Comparison of ENCODE assay signal across 8 mouse cellular contexts in the genomic region with DNA sequence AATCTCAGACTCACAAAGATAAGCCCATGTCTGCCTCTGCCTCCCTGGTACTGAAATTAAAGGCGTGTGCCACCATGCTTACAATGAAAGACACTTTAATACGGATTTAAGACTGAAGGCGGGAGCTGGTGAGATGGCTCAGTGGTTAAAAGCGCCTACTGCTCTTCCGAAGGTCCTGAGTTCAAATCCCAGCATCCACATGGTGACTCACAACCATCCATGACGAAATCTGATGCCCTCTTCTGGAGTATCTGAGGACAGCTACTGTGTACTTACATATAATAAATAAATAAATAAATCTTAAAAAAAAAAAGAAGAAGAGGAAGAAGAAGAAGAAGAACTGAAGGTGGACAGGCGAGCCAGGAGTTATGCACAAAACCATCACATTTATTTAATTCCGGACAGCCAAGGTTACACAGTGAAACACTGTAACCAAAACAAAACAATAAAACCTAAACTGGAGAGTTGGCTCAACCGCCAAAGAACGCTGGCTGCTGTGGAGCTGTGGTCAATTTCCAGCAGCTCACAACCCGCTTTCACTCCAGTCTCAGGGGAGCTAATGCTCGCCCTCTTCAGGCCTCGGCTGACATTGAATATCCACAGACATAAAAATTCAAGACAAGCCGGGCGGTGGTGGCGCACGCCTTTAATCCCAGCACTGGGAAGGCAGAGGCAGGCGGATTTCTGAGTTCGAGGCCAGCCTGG. TPM values are rescaled to one million over a fixed set of nuclear protein-coding genes. Genes with fewer than 3 reads are reported as not detected.
DNase-seq lines count a peak whose midpoint lies in the region; ATAC-seq lines count a peak whose summit lies in the region.

No protein-coding gene starts in this region.

- H3K4me2 ChIP-seq in embryonic facial prominence, embryonic 12.5 days (replicated peaks), result peak overlapping the region; percentile 76
- peak overlapping the region; percentile 56 for H3K4me2 ChIP-seq in kidney, embryonic 14.5 days (replicated peaks; ENCODE audit: low read depth, low read length)

- peaks cover 10% of the 10 kb centered on the region; the same call in 1 of the 2 replicates for H3K4me1 ChIP-seq in embryonic facial prominence, embryonic 12.5 days
- H3K4me1 ChIP-seq in heart, embryonic 10.5 days, result peaks cover 25% of the 10 kb centered on the region
- peaks cover 12% of the 10 kb centered on the region for H3K4me1 ChIP-seq in kidney, embryonic 14.5 days (ENCODE audit: control insufficient read depth, insufficient read depth, low read length)

- ATAC-seq in embryonic facial prominence, embryonic 12.5 days (ENCODE audit: insufficient number of reproducible peaks, insufficient read depth, low FRiP score, low TSS enrichment), result no peak
- ATAC-seq in kidney, embryonic 14.5 days (ENCODE audit: low FRiP score, low TSS enrichment), result no peak
- no peak for ATAC-seq in inflammation-experienced regulatory T-cells, adult 6 months

- no peaks in the 10 kb centered on the region for H3K27me3 ChIP-seq in embryonic facial prominence, embryonic 12.5 days
- H3K27me3 ChIP-seq in heart, embryonic 10.5 days (ENCODE audit: insufficient read depth, poor library complexity, severe bottlenecking), result no peaks in the 10 kb centered on the region
- H3K27me3 ChIP-seq in kidney, embryonic 14.5 days (ENCODE audit: control insufficient read depth, insufficient read depth, low read length), result no peaks in the 10 kb centered on the region

- no peaks in the 10 kb centered on the region for H3K9me3 ChIP-seq in embryonic facial prominence, embryonic 12.5 days
- H3K9me3 ChIP-seq in heart, embryonic 10.5 days, result no peaks in the 10 kb centered on the region
- no peaks in the 10 kb centered on the region for H3K9me3 ChIP-seq in kidney, embryonic 14.5 days (ENCODE audit: control insufficient read depth, low read length)

- 78% methylated on average over 19 of the region's 19 CpGs for WGBS in embryonic facial prominence, embryonic 12.5 days
- 76% methylated on average over 19 of the region's 19 CpGs for WGBS in heart, embryonic 10.5 days
- WGBS in kidney, embryonic 14.5 days, result 76% methylated on average over 19 of the region's 19 CpGs

- peak overlapping the region; percentile 87 for H3K27ac ChIP-seq in embryonic facial prominence, embryonic 12.5 days
- peak overlapping the region; percentile 95 for H3K27ac ChIP-seq in heart, embryonic 10.5 days
- peak overlapping the region; percentile 82 for H3K27ac ChIP-seq in kidney, embryonic 14.5 days (ENCODE audit: low read depth, low read length)

- H3K9ac ChIP-seq in embryonic facial prominence, embryonic 12.5 days, result peak overlapping the region; percentile 97
- peak overlapping the region; percentile 83 for H3K9ac ChIP-seq in kidney, embryonic 14.5 days (ENCODE audit: low read depth, low read length)

- H3K36me3 ChIP-seq in embryonic facial prominence, embryonic 12.5 days, result 0 out of 2 replicates have a peak, but pooled peaks cover 5% of the 10 kb centered on the region
- H3K36me3 ChIP-seq in heart, embryonic 10.5 days, result peaks cover 12% of the 10 kb centered on the region; the same call in 1 of the 2 replicates
- H3K36me3 ChIP-seq in kidney, embryonic 14.5 days (ENCODE audit: control insufficient read depth, insufficient read depth, low read length), result peaks cover 6% of the 10 kb centered on the region; the same call in 1 of the 2 replicates

- DNase-seq in CD8-positive naive resting alpha-beta T cell, adult 2 months (ENCODE audit: low read depth in 2 of 2, low spot score in 2 of 2), result peak; percentile 32 to 61
- peak; percentile 78 to 91 for DNase-seq in adrenal gland, adult (ENCODE audit: inconsistent age in 2 of 2, low spot score in 1 of 2)
- DNase-seq in heart, embryonic 10.5 days (ENCODE audit: low spot score), result no peak
- peak; percentile 81 for DNase-seq in lung, postnatal 10 days
- DNase-seq in retina, postnatal 1 day, result peak; percentile 71

- H3K4me3 ChIP-seq in embryonic facial prominence, embryonic 12.5 days, result peak overlapping the region; percentile 96
- peak overlapping the region; percentile 84 for H3K4me3 ChIP-seq in heart, embryonic 10.5 days
- peak overlapping the region; percentile 77 for H3K4me3 ChIP-seq in kidney, embryonic 14.5 days (ENCODE audit: low read length)

RNA-seq across cellular contexts. Expression of a gene that starts 0.8 kb away (rescaled TPM):
- 106 TPM in 2 replicates for polyA plus RNA-seq in embryonic facial prominence, embryonic 12.5 days (2016; fragmentation: Nextera tagmentation; extraction: Ambion mirVana)
- 88.5 and 90.7 TPM in 2 replicates for polyA plus RNA-seq in heart, embryonic 10.5 days (2016; fragmentation: Nextera tagmentation; extraction: Ambion mirVana)
- 46.6 and 84.5 TPM in 2 replicates for polyA plus RNA-seq in kidney, embryonic 14.5 days (2014; fragmentation: Nextera tagmentation; extraction: Ambion mirVana)
- 100 to 1,000 TPM in 2 of 3 experiments, 10 to 100 TPM in 1; 95.7 to 122 (median 120) TPM for polyA plus RNA-seq in inflammation-experienced regulatory T-cells, adult 6 months (2017; shearing (Covaris generic))

RNA-seq across cellular contexts. Expression of a gene that starts 11.1 kb away (rescaled TPM):
- polyA plus RNA-seq in embryonic facial prominence, embryonic 12.5 days (2016; fragmentation: Nextera tagmentation; extraction: Ambion mirVana), result 836 and 855 TPM in 2 replicates
- 726 and 844 TPM in 2 replicates for polyA plus RNA-seq in heart, embryonic 10.5 days (2016; fragmentation: Nextera tagmentation; extraction: Ambion mirVana)
- polyA plus RNA-seq in kidney, embryonic 14.5 days (2014; fragmentation: Nextera tagmentation; extraction: Ambion mirVana), result 1,287 and 1,567 TPM in 2 replicates
- 1,000 to 10,000 TPM in 2 of 3 experiments, 100 to 1,000 TPM in 1; 937 to 1,605 (median 1,546) TPM for polyA plus RNA-seq in inflammation-experienced regulatory T-cells, adult 6 months (2017; shearing (Covaris generic))

RNA-seq across cellular contexts. Expression of a gene that starts 27.5 kb away (rescaled TPM):
- polyA plus RNA-seq in embryonic facial prominence, embryonic 12.5 days (2016; fragmentation: Nextera tagmentation; extraction: Ambion mirVana), result 162 and 170 TPM in 2 replicates
- 171 and 189 TPM in 2 replicates for polyA plus RNA-seq in heart, embryonic 10.5 days (2016; fragmentation: Nextera tagmentation; extraction: Ambion mirVana)
- 165 and 191 TPM in 2 replicates for polyA plus RNA-seq in kidney, embryonic 14.5 days (2014; fragmentation: Nextera tagmentation; extraction: Ambion mirVana)
- polyA plus RNA-seq in inflammation-experienced regulatory T-cells, adult 6 months (2017; shearing (Covaris generic)), result 10 to 100 TPM; 27.6 to 39.1 (median 36.4) TPM

RNA-seq across cellular contexts. Expression of a gene that starts 33.0 kb away (rescaled TPM):
- polyA plus RNA-seq in embryonic facial prominence, embryonic 12.5 days (2016; fragmentation: Nextera tagmentation; extraction: Ambion mirVana), result 114 and 121 TPM in 2 replicates
- 68.3 and 75.1 TPM in 2 replicates for polyA plus RNA-seq in heart, embryonic 10.5 days (2016; fragmentation: Nextera tagmentation; extraction: Ambion mirVana)
- 52.4 and 70.8 TPM in 2 replicates for polyA plus RNA-seq in kidney, embryonic 14.5 days (2014; fragmentation: Nextera tagmentation; extraction: Ambion mirVana)
- polyA plus RNA-seq in inflammation-experienced regulatory T-cells, adult 6 months (2017; shearing (Covaris generic)), result 100 to 1,000 TPM in 1 of 3 experiments, 10 to 100 TPM in 2; 48.5 to 102 (median 74.0) TPM

RNA-seq across cellular contexts. Expression of a gene that starts 37.3 kb away (rescaled TPM):
- polyA plus RNA-seq in embryonic facial prominence, embryonic 12.5 days (2016; fragmentation: Nextera tagmentation; extraction: Ambion mirVana), result 3.5 and 3.7 TPM in 2 replicates
- 0.18 and 0.68 TPM in 2 replicates for polyA plus RNA-seq in heart, embryonic 10.5 days (2016; fragmentation: Nextera tagmentation; extraction: Ambion mirVana)
- 0.51 and 0.93 TPM in 2 replicates for polyA plus RNA-seq in kidney, embryonic 14.5 days (2014; fragmentation: Nextera tagmentation; extraction: Ambion mirVana)
- not detected for polyA plus RNA-seq in inflammation-experienced regulatory T-cells, adult 6 months (2017; shearing (Covaris generic))
